Mouse (Mus musculus): ENCODE measurements around the gene Panx1.
A peak's percentile ranks its signal among the peaks of the same experiment; 100 is the strongest.

Panx1 gene

DNA sequence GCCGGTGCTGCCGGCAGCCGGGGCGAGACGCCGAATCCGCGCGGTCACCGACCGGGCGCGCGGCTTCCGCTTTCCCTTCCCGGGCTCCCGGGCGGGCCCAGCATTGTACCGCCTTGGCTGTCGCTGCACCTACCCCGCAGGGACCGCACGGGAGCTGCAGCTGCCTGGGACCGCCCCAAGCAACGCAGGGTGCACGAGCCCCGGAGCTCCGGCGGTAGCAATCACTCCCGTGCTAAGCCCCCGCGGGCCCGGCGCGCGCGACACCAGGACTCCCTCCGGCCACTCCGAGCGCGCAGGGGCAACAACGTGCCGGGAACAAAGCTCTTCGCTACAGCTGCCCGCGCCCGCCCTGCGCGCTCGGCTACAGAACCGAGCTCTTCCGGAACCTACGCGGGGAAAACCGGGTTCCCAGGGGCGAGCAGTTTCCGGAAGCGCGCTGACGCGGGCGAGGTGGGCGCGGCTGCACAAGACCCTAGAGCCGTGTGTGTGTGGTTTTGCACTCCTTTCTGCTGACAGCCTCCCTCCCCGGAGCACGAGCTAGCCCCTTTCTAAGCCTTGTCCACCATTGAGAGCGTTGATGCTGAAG is at the start of gene Panx1:
Gene Panx1, minus strand, starts transcription at position 395 of the 586 bp plus-strand sequence.
- DNase-seq (ENCODE audit: low spot score) = peak; percentile 69

DNA sequence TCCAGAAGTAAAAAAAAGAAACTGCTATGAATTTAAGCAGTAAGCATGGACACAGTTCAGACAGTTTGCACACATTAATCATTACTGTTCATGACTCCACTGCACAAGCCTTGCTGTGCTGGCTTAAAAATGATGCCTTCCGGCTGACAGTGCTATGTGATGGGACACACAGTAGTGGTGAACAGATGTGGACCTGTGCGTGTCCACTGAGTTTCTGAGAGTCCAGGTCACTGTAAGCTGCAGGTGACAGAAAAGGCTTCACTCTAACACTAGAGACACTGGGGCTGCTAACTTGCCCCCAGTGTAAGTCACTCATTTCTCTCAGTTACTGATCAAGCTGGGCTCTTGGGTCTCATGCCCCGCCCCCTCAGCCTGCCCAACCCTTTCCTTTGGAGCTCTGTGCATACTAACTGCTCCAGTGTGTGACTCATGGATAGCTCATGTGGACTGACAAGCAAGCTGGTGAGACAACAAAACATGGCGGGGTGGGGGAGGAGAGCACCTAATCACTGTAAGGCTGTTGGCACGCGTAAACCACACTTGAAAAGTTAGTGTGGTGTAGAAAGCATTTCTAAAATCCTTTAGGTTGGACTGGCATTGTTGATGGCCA is 23.5 kb upstream of the Panx1 start:
- DNase-seq (ENCODE audit: low spot score) = no peak

DNA sequence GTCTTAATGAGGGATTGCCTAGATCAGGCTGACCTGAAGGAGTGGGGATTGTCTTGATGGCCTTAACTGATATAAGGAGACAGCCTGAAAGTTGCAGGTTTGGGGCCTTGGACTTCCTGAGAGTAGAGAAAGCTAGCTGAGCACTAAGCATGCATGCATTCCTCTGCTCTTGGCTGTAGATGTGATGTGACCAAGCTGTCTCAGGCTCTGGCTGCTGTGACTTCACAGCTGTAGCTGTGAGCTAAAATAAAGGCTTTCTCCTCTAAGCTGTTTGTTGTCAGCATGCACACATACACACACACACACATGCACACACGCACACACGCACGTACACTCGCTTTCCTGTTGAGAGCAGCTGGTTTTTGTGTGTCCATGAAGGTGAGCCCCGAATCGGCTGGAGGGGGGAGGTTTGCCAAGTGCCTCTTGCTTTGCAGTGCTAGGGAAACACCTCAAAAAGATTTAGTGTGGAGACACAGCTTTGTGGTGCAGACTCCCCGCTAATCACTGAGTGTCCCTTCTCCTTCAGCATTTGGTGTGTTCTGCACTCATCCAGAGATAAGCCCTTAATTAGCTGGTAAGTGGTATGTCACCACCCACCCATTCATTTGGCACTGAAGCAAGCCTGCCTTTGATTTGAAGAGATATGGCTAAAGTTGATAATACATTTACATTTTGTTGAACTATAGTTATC is 22.9 kb upstream of the Panx1 start:
- DNase-seq (ENCODE audit: low spot score) = no peak

DNA sequence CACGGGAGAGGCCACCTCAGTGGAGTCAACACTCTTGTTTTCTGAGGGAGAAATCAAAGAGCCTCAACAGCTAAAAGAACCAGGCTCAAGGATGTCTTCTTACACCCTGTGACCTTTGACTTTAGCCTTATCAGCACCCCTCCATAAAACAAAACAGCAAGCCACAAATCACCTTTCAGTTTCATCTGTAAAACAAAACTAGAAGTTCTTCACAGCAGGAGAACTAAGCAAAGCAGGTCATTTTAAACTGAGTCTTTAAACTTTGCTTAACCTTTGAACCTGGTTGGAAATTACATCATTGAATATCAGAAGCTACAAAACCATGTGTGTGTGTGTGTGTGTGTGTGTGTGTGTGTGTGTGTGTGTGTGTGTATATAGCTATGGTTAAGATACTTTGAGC is 18.9 kb upstream of the Panx1 start:
- DNase-seq (ENCODE audit: low spot score) = no peak

DNA sequence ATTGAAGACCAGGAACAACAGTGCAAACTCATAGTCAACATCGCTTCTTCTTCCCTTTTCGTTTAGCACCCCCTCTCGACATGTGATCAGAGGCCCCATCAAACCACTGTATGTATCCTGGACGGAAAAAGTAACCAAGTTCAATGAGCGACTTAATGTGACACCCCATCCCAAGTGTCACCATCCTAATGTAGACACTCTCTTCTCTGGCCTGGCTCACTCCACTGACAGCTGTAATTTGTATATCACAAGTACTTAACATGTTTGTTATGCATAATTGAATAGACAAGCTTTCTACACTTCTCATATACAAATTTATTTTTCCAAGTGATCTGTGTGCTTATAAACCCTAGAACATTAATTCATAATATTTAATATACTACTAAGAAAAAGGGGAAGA is 15.6 kb upstream of the Panx1 start:
- no peak for DNase-seq (ENCODE audit: low spot score)

DNA sequence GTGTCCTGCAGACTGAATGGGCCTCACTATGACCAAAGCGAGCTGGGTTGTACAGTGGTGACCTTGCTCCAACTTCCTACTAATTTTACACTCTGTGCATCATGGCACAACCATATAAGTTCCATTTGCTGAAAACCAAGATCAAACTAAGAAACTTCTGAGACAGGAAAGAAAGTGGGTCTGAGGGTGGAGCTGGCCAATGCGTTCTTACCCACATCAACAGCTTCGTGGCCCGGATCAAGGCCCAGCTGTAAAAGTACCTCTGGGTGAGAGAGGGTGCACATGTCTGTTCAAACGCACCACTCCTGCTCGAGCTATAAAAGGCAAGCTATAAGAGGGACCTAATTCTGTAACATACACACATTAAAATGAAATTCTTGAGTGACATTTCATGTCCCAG is 14.7 kb upstream of the Panx1 start:
- no peak for DNase-seq (ENCODE audit: low spot score)

DNA sequence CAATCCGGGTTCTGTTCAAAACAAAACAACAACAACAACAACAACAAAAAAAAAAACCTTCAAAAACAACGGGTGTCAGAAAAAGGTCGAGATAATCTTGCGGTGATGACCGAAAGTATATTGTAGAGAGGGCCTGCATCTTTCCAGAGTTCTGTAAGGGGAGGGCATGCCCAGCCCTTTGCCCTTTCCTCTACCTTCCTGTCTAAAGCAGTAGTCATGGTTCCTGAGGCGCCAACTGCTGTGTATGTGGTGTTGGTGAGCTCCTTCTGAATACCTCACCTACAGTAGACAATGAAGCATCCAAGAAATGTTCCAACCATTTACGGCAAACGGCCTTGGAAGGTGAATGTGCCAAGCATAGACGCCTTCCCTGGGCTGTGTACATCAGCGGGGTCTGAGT is 462 bp upstream of the Panx1 start:
- DNase-seq (ENCODE audit: low spot score) = no peak

DNA sequence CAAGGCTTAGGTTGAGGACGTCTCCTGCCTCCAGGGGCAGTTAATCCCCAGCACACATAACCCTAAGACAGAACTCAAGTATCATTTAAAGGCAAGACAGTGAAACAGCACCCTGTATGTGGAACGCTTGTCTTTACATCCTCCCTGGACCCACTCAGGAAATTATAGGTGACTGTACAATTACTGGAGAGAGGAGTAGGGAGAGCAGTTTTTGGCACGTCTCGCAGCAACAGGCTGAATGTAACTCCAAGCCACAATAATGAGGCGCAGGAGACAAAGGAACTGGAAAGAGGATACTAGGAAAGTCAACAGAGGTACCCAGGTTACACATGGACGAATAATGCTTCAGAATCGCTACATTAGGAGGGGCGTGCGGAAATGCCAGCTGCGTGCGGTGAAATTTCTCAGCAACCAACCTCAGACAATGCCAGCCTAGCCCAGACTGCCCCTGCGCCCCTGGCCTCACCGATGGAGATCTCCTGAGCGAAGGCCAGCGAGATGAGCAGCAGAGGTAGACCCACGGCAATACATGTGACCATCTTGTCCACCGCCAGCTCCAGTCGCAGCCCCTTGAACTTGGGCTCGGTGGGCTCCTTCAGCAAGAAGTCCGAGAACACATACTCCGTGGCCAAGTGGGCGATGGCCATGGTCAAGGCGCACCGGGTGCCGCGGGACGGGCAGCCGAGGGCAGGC is 741 bp downstream of the Panx1 start:
- DNase-seq (ENCODE audit: low spot score) = no peak

DNA sequence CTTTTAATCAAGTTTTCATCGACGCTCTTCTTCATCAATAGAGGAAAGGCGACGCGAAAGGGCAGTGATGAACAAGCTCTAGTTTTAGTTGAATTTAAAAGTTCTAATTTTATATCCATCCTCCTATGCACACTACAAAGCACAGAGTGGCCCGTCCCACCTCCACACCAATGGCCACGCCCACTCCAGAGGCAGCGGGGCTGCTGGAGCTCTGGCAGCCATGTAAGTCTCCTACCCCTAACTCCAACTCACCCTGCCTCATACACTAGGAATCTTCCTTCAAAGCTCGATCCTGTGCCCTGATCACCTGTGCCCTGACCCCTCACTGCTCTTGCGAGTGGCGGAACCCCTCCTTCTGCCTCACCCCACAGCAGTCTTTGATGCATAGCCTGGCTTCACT is 3.7 kb downstream of the Panx1 start:
- no peak for DNase-seq (ENCODE audit: low spot score)

DNA sequence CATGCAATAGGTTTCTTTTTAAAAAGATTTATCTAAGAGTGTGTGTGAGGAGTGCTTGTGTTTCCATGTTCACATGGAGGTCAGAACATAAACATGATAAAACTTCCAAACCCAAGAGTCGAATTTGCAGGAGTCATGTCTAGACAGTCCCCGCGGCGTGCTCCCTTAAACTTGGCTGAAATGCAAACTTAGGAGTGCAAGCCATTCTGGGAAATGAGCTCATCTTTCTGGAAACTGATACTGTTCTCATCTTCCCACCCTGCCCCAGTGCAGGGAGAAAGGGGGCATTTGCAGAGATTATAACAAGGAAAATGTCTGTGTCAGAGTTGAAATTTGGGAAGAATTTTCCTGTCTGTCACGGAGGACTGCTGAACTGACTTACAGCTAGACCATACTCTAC is 5.4 kb downstream of the Panx1 start:
- no peak for DNase-seq (ENCODE audit: low spot score)

DNA sequence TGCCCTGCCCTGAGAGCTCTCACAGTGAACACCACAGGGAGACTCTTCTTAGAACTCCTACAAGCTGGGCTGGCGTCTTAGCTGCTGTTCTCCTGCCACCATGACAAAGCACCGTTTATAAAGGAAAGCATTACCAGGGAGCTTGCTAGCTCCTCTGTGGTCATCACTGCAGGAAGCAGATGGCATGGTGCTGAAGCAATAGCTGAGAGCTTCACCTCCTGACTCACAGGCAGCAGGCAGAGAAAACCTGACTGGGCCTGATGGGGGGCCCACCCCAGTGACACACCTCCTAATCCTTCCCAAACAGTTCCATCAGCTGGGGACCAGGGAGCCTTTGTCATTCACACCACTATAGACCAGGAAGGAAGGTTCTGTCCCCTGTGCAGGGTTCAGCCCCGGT is 7.6 kb downstream of the Panx1 start:
- no peak for DNase-seq (ENCODE audit: low spot score)

DNA sequence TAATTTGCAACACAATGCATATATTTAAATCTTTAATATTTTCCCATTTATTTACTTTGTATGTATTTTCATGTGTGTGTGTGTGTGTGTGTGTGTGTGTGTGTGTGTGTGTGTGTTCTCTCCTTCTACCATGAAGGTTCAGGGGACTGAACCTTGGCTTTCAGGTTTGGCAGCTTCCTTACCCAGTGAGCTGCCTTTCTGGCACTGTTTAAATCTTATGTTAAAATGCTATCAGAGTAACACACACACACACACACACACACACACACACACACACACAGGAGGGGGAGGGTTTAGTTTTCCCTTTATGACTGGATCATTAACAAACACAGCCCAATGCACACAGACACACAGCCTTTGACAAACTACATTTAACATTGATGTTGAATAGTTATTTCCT is 8.0 kb downstream of the Panx1 start:
- DNase-seq (ENCODE audit: low spot score) = no peak

DNA sequence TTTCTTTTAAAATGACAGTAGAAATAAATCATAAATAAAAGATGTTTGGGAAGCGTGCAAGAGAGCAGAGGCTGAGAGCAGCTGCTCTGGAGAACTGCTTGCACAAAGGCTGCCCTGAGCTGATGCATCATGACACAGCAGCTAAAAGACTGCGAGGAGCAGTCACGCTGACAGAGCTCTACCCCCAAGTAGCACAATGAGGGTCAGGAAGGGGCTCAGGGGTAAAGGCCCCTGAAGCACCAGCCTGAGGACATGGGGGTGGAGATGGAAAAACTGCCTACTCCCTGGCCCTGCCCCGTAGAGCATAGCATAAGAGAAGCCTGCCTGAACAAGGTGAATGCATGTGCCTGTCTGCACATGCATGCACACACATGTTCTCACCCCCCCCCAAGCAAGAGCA is 8.5 kb downstream of the Panx1 start:
- DNase-seq (ENCODE audit: low spot score) = no peak

DNA sequence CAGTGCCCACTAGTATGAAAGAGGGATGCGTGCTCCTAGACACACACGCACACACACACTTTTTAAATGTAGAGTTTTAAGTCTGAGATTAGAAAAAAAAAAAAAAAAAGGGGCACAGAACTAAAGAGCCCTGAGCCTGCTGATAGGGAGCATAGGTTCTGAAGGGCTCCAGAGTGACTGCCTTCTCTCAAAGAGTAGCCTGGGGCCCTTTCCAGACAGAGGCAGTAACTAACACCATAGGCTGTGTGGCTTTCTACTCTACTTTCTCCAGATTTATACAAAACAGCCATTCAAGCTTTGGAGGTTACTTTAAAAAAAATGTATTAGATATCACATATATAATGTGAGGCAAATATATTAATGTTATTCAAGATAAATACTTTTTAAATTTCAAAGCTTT is 8.9 kb downstream of the Panx1 start:
- no peak for DNase-seq (ENCODE audit: low spot score)

DNA sequence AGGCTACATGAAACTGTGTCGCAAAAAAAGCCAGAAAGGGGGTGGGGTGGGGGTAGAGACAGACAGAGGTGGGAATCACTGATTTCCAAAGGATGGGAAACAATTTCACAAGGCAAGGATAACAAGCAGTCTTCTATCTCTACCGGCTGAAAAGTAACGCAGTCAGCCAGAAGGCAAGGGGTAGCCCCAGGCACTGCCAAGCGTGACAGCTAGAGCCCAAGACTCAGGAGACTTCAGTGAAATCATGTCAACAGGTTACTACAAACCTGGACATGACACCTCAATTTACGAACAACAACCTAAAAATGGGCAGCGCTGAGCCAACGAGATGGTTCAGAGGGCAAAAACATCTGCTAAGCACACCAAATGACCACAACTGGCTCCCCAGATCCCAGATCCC is 9.3 kb downstream of the Panx1 start:
- DNase-seq (ENCODE audit: low spot score) = no peak

DNA sequence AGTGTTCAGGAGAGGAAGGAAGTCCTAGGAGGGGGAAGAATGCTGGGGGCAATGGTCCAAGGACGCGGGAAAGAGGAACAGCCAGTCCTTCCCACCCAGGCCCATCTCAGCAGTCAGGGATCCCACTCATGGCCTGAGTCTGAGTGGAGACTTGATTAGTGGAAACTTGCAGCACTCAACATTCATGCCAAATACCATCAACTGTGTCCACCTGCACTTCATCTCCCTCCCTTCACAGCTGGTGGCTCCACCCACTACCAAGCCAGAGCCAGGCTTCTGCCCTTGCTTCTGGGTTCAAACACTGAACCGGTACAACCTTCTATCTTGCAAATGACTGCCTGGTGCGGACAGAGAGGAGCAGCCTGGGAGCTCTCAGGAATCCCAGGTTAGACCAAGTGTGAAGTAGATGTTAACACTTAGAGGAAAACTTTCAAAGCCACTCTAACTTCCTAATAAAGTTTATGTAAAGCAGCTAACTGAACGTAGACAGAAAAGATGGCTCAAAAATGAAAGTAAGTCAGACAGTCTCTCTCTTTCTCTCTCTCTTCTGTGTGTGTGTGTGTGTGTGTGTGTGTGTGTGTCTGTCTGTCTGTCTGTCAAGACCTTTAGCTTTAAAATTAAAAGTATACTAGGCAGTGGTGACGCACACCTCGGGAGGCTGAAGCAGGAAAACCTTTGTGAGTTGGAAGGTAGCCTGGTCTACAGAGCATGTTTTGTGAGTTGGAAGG is 10.6 kb downstream of the Panx1 start:
- peak; percentile 19 for DNase-seq (ENCODE audit: low spot score)

DNA sequence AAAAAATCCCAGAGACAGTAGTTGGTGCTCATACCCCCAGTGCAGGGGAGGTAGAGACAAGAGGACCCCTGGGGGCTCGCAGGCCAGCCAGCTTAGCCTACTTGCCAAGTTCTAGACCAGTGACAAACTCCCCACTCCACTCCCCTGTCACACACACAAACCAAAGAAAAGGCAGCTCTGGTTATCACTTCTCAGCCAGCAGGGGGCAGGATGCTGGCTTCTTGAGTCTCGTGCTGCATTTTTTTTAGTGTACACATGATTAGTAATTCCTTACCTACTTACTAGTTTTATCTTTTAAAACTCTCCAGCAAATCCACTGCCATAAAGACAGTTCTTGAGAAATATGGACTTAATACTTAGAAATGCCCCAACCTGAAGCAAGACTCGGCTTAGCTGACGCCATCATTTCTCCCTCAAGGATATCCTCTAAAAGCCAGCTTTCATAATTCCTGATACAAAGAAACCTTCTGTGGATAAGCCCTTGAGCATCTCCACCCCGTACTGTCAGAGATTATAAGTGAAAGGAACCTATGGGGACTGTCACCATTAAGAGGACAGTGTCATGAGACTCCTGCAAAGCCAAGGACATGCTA is 11.6 kb downstream of the Panx1 start:
- peak; percentile 28 for DNase-seq (ENCODE audit: low spot score)

DNA sequence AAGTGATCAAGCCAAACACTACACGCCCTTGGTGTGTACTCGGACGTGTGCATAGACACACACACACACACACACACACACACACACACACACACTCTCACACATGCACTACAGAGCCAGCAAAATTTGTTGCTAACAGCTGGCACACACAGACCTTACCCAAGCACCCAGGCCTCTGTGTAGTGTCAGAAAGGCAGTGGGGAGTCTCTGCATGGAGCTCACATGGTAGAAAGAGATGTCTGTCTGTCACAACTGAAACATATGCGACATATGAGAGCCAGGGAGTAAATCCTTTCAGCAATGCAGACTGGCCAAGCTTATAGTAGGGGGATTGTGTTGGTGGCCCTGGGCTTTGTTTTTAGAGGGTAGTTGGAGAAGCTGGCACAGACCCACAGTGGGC is 12.5 kb downstream of the Panx1 start:
- no peak for DNase-seq (ENCODE audit: low spot score)

DNA sequence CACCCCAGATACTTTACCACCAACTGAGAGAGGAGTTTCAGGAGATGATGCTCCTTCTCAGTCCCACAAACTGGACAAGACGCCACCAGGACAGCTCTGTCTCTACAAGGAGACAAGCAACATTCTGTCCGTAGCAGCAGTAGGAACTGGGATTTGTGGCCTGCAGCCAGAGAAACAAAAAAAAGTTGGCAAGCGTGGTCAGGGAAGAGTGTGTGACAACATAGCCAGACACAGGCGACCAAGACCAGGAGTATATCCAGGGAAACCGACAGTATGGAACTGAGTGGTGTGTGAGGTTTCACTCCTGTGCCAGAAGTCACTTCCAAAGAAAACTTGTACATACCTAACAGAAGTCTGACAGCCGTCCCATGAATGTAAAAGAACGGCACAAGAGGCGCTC is 14.5 kb downstream of the Panx1 start:
- DNase-seq (ENCODE audit: low spot score) = peak; percentile 24

DNA sequence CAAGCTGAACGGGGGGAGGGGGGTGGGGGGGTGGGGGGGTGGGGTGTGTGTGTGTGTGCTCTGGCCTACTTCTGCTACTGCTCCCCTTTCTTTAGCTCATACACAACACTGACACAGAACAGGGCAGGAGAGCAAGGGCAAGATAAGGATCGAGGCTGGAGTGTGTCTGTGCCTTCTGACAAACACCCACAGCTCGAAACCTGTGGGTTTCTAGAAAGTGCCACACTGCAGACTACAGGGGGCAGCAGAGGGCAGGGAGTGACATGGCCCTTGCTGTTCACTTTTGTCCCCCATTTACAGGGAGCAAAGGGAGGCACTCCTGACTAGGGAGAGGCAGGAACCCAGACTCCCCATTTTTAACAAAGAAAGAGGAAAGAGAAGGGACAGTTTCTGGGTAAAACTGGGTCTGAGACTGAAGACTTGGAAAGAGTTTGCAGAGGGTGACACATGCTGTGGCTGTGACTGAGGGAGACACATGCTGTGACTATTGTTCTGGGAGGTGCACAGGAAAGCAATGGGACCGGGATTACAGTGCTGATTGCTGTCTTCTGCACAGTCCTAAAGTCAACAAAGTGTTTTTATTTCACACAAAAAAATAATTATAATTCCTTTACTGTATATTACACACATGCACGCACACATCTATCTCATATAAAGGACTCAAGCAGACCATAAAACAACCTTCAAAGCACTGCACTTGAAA is 16.1 kb downstream of the Panx1 start:
- peak; percentile 56 for DNase-seq (ENCODE audit: low spot score)

DNA sequence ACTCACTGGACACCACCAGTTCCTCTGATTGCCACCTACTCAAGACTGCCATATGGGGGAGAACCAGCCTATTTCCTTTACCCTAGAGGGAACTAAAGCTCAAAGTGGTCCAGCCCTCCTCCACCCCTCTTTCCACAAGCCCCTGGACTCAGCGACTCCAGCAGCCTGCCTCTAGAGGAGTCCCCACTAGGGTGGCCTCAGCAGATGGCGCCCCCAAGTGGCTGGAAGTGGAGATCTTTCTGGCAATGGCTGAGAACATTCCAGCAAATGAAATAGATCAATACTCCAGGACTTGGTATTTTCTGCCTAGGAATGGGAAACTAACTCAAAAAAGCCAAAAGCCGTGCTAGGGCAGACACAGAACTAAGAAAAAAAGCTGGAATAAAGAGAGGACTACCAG is 17.6 kb downstream of the Panx1 start:
- no peak for DNase-seq (ENCODE audit: low spot score)

DNA sequence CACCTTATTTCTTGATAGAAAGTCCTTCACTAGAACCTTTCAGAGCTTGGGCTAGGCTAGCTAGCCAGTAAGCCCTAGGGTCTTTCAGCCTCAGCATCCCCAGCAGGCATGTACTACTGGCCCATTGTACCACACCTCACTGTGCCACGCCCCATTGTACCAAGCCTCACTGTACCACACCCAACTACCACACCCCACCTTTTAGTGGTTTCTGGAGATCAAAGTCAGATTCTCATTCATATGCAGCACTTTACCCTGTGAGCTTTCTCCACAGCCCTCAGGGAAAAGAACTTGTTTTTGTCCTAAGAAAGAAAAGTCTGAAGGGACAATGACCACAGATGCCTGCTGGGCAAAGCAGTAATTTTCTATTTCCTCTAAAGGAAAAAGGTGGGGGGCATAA is 22.2 kb downstream of the Panx1 start:
- no peak for DNase-seq (ENCODE audit: low spot score)

Measured in ovary, postnatal 36 days (tissue).